Mouse (Mus musculus): ENCODE results near the gene Cenpm.

The Cenpm gene

DNA sequence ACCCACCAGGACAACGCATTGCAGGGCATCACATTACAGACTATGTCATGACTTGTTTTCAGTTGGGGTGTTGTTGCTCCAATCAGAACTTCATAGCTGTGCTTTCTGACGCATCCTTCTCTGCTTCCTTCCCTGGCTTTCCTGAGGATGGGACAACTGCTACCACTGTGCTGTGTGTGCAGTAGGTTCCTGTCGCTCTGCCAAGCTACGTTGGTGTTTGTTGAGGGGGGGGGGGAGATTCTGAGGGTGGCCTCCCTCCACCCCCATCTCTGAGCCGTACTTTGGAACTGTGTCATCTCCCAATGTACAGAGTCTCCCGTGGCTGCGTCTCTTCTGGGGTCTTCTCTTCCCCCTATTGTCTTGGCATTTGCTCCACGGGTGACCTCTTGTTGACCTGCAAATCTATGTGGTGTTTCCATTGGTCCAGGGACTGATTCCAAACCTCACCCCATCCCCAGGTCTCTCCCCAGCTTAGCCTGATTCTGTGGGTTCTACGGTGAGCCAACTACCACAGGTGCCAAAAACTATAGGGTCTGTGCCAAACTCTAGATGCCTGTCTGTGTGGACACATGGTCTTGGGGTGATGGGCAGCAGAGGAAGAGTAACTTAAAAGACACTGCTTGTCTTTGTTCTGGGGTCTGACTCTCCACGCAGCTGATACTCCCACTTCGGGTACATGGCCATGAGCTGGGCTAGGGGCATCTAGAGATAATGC is 29.1 kb downstream of the Cenpm start:
- no peak for DNase-seq (ENCODE audit: inconsistent ontology term)

DNA sequence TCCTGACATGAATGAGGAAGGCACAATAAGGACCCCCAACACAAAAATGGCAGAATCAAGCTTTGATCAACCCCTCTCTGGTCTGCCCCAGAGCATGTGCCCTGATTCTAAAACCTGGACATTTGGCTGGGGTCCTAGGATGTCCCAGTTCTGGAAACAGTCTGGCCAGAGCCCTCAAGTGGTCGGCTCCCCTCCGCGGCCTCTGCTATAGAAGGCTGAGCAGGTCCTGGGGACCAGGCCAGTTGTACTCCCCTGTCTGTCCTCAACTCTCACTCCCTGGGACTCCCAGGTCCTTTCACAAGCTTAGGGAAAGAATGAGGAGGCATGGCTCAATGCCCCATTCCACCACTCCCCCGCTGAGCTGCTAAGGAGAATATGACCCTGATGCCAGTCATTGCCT is 31.3 kb downstream of the Cenpm start:
- no peak for DNase-seq (ENCODE audit: inconsistent ontology term)

DNA sequence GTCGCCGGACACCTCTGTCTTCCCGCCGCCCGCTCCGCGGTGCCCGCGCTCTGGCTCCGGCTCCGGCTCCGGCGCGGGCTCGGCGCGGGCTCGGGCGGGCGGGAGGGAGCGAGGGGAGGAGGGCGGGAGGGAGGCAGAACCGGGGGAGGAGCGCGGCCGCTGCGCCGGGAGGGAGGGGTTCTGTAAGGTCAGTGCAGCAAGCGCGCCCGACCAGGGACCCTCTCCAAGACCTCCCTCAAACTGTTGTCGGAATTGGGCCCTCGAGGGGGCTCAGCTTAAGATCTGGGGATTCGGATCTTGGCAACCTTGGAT is 31.8 kb downstream of the Cenpm start, which contains the start of gene Shisa8:
Shisa8 (minus strand) TSS at position 64 of the 312 bp plus-strand sequence.
- DNase-seq (ENCODE audit: inconsistent ontology term), result peak; percentile 47

DNA sequence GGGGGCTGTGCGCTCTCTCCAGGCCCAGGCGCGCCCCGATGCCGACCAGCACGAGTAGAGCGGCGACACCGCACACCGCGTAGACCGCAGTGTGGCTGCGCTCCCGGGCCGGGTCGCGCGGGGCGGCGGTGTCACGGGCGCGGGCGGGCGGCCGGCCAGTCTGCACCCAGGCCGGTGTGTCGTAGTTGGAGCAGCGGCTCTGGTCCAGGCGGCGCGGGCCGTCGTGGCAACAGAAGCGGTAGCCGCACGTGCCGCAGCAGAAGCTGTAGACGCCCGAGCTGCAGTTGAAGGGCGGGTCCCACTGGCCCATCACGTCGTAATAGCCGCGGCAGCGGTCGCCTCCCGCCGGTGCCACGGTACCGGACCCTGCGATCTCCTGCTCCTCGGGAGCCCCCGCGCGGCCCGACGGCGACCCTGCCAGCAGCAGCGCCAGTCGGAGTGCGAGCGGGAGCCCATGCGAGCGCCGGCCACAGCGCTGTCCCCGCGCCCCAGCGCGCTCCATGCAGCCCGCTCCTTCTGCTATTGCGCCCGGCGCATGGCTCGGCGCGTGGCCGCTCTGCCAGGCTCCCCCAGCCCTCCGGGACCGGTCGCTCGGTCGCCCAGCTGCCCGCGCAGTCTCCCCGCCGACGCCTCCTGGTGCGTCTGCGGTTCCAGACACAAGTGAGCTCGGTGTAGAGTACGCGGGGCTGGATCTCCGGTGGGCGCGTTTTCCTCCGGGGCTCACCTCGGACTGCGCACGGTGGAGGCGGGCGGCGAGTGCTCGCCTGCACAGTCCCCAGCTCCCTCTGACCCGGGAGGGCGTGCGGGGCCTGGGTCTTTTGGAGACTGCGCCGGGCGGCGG is 32.4 kb downstream of the Cenpm start:
- peak; percentile 50 for DNase-seq (ENCODE audit: inconsistent ontology term)

DNA sequence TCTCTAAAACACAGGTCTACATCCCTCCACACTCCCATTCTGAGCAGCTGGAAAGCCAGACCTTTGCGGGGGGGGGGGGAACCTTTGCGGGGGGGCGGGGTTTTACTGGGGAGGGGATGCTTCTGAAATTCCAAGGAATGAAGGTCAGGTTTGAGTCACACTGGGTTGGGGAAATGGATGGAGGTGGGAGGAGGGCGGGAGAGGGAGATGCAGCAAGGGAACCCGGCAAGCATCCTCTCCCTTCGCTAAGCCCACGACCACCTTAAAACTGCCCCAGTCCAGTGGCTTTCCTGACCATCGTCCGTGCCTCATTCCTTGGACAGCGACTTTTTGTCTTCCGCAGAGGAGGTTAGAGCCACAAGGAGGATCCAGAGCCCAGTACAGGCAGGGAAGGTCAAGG is 33.3 kb downstream of the Cenpm start:
- no peak for DNase-seq (ENCODE audit: inconsistent ontology term)

DNA sequence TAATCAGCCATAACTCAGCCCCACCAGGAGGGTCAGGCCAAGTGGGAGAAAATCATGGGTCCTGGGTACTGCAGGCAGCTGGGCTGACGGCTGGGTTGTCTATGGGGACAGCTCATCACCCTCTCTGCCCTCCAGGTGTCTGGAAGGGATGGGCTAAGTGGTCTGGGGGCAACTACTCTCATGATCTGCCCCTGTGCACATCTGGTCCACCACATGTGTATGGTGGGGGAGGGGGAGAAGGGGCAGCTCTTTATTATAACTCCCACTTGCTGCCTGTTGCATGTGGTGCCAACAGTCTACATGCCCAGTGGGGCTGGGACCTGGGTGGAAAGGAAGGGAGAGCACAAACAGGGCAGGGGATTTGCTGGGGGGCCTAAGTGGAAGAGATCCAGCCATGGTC is 33.7 kb downstream of the Cenpm start:
- DNase-seq (ENCODE audit: inconsistent ontology term), result no peak

DNA sequence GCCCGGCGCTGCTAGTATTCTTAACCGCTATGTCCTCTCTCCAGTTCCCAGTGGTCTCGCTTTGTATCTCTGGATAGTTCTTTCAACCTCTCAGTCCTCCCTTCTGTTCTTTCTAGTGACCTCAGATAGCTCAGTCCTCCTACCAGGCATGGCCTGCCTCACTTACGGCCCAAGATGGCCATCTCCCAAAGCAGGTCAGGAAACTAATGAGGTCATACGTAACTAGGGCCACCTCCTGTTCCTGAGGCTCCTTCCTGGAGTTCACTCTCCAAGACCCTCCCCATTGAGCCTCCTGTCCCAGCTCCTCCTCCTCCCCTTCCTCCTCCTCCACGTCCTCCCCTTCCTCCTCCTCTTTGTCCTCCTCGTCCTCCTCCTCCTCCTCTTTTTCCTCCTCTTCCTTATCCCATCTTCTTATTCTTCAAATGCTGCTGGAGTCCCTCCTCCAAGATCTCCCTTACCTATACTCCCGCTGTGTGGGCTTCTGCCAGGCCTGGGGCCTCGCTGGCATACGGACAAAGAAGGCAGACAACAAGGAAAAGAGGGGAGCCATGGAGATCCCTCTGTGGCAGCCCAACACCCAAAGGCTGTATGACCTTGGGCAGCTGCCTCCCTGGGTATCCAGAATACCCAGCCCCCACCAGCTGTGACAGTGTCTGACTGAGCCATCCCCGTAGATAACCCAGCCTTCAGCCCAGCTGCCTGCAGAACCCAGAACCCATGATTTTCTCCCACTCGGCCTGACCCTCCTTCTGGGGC is 35.1 kb downstream of the Cenpm start:
- DNase-seq (ENCODE audit: inconsistent ontology term), result no peak

DNA sequence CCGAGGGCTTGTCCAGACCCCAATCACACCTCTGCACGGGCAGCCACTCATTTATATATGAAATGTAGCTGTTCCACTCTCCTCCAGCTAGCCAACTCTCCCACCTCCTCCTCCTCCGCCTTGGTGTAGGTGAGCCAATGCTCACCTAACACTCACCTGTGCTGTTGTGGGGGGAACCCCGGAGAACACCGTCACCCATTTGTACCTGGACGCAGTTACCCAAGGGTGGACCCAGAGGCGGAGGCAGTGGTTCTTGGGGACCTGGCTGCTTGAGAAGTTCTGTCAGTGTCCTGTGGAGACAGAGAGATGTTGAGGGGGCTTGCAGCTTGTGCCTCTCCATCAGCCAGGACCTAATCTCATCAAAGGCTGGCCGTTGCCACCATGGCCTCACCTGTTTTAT is 36.2 kb downstream of the Cenpm start:
- no peak for DNase-seq (ENCODE audit: inconsistent ontology term)

DNA sequence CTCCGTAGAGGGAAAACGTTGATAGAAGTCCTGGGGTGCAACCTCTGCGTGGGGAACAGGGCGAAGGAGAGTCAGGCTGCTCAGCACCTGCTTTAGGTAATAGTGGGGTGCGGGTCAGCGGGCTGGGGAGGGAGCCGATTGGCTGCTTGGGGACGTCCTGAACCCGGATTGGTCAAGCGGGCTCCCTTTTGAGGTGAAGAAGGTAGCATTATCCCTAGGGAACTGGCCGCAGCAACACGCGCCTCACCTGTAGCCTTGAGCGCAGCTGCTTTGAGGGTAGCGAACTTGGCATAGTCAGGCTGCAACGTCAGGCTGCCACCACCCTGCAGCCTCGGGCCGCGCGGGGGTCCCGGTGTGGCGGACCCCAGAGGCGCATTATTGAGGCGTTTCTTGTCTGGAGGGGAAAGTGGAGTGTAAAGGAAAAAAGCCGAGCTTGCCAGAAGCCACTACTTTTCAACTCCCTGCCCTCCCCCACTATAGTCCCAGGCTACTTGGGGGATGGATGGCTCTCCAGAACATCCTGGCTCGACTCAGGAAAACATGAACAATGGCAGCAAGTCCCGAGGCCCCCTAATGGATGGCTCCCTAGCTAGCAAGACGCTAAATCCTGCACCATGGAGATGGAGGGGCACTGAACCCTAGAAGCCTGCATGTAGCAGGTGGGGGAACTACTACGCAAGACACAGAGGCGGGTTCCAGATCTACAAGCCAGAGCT is 36.9 kb downstream of the Cenpm start:
- no peak for DNase-seq (ENCODE audit: inconsistent ontology term)

DNA sequence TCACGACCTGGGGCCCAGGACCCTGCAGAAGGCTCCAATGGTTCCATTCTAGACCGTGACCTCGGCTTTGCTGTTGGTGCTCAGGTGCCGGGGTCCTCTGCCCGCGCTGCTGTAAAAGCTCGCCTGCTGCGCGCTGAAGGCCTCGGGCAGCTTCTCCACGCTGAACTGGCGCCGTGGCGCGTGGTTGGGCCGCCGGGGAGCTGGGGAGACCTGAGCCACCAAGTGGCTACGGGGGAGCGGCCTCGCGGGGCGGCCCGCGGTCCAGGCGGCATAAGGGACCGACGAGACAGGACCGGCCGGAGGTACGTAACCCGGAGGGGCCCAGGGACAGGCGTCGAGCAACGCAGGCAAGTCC is 37.5 kb downstream of the Cenpm start:
- DNase-seq (ENCODE audit: inconsistent ontology term), result no peak

DNA sequence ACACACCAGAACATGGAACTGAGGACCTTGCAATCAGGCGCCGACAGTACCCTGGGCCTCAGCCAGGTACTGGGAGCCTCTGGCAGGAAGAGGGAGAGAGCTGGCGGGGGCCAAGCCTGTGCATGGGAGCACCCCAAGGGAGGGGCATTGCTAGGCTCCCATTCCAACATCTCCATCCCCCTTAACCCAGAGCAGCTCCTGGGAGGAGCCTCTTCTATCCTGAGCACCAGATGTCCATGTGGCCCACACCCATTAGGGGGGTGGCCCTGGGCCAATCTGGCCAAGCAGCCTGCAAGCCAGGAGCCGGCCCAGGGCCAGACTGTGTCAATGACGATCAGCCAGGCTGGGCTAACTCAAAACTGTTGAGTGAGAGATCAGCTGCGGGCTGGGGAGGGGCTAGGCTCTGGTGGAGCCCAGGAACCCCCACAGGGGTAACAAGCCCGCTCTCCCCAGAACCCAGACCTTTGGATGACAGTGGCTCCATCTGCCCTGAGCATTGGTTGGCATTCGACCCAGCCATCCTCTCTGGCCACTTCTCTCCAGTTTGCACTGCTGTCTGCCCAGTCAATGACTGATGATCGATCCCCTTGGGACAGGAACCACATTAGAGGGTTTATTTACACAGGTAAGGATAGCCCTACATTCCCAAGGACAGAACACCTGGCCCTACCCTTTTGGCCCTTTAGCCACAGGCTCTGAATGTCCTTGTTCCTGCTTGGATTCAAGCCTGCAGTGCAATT is 38.0 kb downstream of the Cenpm start:
- peak; percentile 94 for DNase-seq (ENCODE audit: inconsistent ontology term)

DNA sequence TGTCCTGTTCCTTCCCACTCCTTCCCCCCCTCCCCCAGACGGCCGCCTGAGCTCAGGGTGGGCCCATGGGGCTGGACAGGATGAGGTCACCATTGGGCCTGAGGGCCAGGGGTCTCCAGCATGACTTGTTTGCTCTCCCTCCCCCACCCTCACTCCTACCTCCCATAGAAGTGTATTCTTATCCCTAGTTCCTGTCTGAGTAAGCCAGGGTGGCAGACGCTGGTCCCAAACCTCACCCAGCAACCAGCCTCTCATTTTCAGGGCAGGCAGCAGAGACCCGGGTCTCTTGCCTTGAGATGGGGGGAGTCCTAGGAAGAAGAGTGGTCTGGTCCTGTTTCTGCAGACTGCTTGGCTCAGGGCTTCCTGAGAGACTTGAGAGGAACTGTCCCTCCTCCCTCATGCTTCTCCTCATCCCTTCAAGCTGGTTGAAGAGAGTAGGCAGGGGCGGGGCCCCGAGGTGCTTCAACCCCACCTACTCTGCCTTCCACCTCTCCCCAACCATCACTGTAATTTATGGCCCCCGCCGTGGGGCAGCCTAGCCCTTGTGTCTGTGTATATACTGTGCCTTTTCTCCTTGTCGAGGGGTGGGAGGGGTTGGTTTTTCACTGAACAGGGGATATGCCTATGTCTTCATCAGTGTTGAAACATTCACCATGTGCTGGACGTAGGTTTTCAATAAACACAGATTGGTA is 39.7 kb downstream of the Cenpm start:
- DNase-seq (ENCODE audit: inconsistent ontology term), result no peak

DNA sequence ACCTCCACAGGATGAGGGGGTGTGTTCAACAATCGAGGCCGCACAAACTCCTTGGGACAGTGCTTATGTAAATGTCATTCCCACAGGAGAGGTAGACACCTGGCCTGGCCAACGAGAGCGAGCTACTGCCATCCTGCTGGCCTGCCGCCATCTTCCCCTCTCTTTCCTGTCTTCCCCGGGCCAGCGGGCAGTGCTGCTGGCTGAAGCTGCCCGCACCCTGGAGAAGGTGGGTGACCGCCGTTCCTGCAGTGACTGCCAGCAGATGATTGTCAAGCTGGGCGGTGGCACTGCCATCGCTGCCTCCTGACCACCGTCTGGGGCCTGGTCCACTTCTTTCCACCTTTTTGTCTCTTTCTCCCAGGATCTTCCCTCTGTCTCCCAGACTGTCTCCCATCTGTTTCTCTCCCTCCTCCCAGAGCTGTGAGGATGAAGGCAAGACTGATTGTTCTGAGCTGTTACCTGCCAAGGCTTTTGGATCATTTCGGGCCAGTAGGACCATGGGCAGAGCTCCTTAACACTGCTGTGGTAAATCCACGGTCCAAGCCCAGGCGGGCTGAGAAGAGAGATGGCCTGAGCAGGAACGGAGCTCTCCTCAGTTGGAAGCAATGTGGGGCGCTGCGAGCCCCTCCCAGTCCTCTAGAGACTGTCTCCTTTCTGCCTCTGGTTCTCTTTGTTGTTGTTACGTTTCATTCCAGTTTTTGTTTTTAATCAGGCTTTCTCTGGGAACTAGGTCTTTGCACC is 40.8 kb downstream of the Cenpm start:
- DNase-seq (ENCODE audit: inconsistent ontology term), result no peak

DNA sequence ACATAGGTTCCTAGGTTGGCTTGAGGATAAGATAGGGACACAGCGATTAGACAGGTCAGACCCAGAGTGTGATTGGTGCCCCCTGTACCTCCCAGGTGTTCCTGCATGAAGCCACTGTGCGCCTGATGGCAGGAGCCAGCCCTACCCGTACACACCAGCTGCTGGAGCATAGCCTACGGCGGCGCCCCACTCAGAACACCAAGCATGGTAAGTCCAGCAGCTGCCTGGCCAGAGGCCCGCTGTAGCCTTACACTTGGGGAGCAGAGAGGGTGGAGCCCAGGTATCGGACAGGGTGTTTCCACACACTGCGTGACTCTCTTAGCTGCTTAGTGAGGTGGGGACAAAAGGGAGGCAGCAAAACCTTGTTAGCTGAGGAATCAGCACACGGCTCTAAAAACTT is 41.5 kb downstream of the Cenpm start:
- DNase-seq (ENCODE audit: inconsistent ontology term), result no peak

DNA sequence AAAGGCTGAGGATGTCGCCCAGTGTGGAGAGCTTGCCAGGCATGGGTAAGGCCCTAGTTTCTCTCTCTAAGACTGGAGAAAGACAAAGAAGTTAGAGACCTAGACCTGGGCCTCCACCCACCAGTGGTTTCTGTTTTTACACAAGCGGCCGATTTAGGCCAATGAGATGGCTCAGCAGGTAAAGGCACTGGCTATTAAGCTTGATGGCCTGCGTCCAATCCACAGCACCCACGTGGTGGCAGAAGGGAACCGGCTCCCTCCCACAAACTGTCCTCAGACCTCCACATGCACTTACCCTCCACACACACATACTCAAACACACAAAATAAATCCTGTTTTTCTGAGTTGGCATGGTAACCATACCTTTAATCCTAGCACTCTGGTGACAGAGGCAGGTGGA is 42.5 kb downstream of the Cenpm start:
- DNase-seq (ENCODE audit: inconsistent ontology term), result no peak

DNA sequence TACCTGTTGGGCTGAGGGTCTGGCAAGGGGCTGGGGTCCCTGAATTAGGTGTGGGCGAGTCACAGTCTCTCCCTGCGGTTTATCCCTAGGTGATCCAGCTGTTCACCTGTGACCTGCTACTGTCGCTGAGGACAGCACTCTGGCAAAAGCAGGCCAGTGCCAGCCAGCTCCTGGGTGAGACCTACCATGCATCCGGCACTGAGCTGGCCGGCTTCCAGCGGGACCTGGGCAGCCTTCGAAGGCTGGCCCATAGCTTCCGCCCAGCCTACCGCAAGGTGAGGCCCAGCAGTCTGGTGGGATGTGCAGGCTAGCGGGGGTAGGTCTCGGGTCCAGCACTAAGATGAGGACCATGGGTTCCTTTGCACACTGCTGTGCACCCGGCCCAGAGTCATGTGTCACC is 45.0 kb downstream of the Cenpm start:
- no peak for DNase-seq (ENCODE audit: inconsistent ontology term)

DNA sequence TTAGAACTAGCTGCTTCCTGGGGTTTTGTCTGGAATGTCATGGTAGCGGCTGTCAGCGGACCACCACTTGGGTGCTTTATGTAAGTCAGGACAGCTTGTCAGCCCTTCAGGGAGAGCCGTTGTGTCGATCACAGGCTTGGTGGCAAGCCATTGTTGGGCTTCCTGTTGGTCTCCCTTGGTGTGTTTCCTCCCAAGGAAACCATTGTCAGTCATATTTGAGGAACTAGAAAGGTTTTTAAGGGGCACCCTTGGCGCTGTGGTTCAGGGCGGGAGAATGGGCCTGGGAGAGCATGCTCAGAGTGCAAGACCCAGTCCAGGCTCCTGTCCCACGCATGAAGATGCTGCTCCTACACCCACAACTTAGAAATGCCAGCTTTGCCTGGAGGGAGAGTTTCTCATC is 46.2 kb downstream of the Cenpm start:
- DNase-seq (ENCODE audit: inconsistent ontology term), result no peak

DNA sequence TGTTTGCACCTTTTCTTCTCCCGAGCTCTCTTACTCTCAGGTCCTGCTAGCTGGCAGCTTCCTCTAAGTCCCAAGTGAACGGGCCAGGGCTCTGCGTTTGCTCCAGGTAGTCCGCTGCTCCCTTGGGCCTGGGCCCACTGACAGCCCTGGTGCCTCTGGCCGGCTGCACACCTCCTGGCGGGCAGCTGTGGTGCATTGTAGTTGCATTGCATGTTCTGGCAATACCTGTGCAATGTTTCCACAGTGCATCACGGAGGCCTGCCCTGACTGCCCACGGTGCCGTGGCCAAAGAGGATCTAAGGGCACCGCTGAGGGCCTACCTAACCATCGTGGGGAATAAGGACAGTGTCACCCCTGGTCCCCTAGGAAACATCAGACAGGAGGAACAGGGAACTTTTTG is 46.6 kb downstream of the Cenpm start:
- no peak for DNase-seq (ENCODE audit: inconsistent ontology term)

DNA sequence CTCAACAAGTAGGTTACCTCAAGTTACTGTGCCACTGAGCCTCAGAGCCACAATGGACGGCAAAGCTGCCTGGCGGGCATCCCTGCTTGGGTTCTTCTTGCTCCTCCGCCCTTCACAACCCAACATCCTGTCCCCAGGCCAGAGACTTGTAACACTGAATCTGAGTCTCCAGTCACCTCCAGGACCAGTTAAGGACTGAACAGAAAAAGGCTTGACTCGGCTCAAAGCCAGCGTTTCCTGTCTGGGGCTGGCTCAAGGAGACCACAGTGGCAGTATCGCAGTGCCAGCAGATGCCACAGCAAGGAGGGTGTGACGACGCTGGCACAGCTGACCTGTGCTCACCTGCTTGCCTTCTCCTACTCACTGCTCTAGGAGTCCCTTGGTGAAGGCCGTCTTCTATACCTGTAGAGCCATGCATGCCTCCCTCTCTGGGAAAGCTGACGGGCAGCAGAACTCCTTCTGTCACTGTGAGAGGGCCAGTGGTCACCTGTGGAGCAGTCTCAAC is 47.2 kb downstream of the Cenpm start:
- DNase-seq (ENCODE audit: inconsistent ontology term), result no peak

DNA sequence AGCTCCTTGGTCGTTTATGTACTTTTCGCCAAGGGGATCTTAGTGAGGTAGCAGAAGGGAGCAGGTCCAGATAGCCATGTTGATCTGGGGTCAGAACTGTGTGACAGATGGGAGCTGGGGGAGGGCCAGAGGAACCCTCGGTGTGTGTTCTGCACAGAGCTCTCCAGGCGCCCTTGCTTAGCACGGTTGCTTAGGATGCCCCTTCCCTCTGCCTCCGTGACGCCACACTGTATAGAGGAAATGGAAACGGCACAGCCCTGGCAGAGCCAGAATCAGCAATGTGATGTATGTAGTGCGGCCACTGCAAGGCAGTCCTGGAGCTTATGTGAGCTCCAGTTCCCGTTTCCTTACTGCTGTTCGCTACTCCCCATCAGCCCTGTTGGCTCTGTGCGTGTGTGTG is 48.2 kb downstream of the Cenpm start:
- no peak for DNase-seq (ENCODE audit: inconsistent ontology term)

All from Muller cell, postnatal 12 days (primary cell).